Mouse (Mus musculus) heart, postnatal 36 days (tissue): ENCODE data around the gene Klf7. TPM values are rescaled to one million over a fixed set of nuclear protein-coding genes. Genes with fewer than 3 reads are reported as not detected.

Experiments used
- DNase-seq, 2 experiments: peaks; one replicate each; pipeline ENCODE4 v3.0.0; 2021 to 2022
- intact Hi-C: fragments of 180-260 bp; cut with DNase I; formaldehyde crosslinking; loops from one replicate; pipeline ENCODE4 v1.15.1; 2025
- total RNA-seq, 2 experiments: library from RNA; stranded (reverse); gene quantifications; 2 replicates each; pipeline ENCODE4 v1.2.3; 2021

The Klf7 gene
- total RNA-seq, 2 experiments from 2014 or later, result 16.3 to 17.0 TPM

- DNase-seq, result no peak
- intact Hi-C loops, result no loop called here
These were observed 16.0 kb downstream of the Klf7 start for GRCm38 (mm10) chr1:64106127-64106526.

GRCm38 (mm10) chr1:64105181-64105646 lies 16.9 kb downstream of the Klf7 start:
- DNase-seq, result no peak
- intact Hi-C loops, result loop anchor here (2.0 kb wide), 1 partner anchor 14 kb away; no protein-coding TSS in a partner anchor

DNA sequence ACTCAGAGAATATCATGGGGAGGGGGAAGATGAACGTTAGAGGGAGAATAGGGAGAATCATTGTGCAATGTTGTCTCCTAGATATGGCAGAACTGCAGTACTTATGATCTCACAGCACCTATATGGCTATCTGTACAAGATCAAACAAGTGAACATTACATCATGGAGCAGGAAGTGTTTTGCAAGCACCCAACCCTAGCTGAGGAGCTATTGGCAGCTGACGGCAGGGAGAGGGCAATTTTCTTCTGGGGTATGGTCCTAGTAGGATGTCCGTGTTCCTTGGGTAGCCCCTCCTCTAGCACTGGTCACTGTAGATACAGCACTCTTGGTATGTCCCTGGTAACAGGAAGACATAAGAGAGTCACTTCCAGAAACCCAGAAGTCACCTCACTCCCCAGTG lies 17.4 kb downstream of the Klf7 start:
- intact Hi-C loops, result loop anchor here (2.0 kb wide), 1 partner anchor 14 kb away; no protein-coding TSS in a partner anchor
- no peak for DNase-seq

- no peak for DNase-seq
- intact Hi-C loops, result no loop called here
These were observed 20.8 kb downstream of the Klf7 start for GRCm38 (mm10) chr1:64101331-64101730.

DNA sequence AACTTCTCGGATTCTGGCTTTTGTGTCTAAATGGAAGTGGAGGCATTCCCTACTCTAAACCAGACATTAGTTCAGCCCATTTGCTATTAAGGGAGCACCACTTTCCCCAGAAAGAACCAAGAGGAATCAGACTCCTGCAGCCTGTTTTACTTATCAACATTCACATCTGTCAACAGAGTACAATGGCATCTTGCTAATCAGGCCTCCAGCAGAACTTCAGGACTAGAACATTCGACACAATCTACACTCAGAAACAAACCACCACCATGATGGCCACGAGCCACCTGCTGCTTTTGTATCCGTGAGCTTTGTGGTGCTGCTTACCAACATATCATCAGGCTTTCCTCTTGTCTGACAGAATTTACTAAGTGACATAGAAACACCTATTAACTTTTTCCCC lies 23.3 kb downstream of the Klf7 start:
- intact Hi-C loops, result loop anchor here (2.0 kb wide), 1 partner anchor 20 kb away; no protein-coding TSS in a partner anchor
- no peak for DNase-seq

- intact Hi-C loops, result loop anchor here (2.0 kb wide), 1 partner anchor 21 kb away; no protein-coding TSS in a partner anchor
- DNase-seq, result peak in 1 of 2 experiments; percentile 34
These were observed 24.3 kb downstream of the Klf7 start for GRCm38 (mm10) chr1:64097640-64098287.

- no peak for DNase-seq
- intact Hi-C loops, result no loop called here
These were observed 29.1 kb downstream of the Klf7 start for GRCm38 (mm10) chr1:64093018-64093417.

- no peak for DNase-seq
- intact Hi-C loops, result loop anchor here (2.0 kb wide), 1 partner anchor 13 kb away; no protein-coding TSS in a partner anchor
These were observed 30.5 kb downstream of the Klf7 start for GRCm38 (mm10) chr1:64091591-64091990.

DNA sequence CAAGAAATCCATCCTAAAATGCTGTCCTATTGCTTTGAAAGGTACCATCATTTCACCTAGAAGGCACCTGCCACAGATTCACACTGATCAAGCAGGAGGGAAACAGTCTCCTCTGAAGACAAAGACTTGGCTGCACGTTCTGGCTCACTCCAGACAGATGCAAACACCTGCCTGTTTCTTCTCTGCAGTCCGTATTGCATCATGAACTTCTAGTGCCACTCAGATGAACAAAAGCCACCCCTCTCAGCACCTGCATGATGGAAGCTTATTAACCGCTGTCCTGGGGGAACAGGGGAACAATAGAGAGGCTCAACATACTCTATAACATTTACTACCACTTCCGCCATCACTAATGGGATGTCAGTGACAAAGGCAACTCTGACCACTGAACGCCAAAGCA lies 31.5 kb downstream of the Klf7 start:
- intact Hi-C loops, result loop anchor here (2.0 kb wide), 1 partner anchor 14 kb away; no protein-coding TSS in a partner anchor

DNA sequence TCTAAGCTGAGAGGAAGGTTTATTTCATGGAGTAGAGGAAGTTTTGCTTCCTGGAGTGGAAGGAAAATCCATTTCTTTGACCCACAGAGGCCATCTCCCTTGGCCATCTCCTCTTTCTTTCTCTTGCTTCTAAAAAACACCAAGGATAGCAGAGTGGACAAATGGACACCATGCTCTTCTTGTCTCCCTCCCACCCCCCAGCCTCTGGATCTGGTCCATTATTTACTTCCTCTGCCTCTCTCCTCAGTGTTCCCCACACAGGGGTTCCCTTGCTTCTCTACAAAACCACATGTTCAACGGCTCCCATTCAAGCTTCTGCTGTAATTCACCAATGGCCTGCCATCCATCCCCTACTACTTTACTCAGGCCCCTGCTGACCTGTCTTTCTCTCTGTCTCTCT lies 32.4 kb downstream of the Klf7 start:
- intact Hi-C loops, result loop anchor here (2.0 kb wide), 3 partner anchors 15 to 71 kb away; no protein-coding TSS in a partner anchor

More for the DNA sequence above, 31.5 kb downstream of the Klf7 start:
- no peak for DNase-seq

GRCm38 (mm10) chr1:64088604-64089320 lies 33.3 kb downstream of the Klf7 start:
- peak; percentile 35 to 44 for DNase-seq
- intact Hi-C loops, result loop anchor here (2.0 kb wide), 2 partner anchors 48 to 70 kb away; no protein-coding TSS in a partner anchor

More for the DNA sequence above, 32.4 kb downstream of the Klf7 start:
- no peak for DNase-seq

GRCm38 (mm10) chr1:64087657-64088603 lies 34.2 kb downstream of the Klf7 start:
- intact Hi-C loops, result loop anchor here (2.0 kb wide), 2 partner anchors 47 to 69 kb away; no protein-coding TSS in a partner anchor
- peak; percentile 50 to 64 for DNase-seq

DNA sequence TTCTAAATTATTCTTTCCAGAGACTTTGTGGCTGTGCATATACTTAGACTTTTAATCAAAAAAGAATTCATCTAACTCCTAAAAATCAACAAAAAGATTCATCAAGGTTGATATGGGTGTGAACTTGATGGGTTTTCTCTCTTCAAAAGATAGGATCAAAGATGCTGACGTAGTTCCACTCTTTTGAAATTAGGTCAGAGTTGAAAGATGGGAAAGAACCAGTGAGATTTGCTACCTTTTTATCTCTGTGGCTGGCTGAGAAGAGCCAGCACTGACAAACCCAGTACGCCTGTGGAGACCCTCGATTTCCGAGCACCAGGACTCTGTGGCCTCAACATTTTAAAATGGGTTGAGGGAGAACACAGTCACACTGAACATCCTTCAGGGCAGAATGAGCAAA lies 36.2 kb downstream of the Klf7 start:
- intact Hi-C loops, result no loop called here
- no peak for DNase-seq

DNA sequence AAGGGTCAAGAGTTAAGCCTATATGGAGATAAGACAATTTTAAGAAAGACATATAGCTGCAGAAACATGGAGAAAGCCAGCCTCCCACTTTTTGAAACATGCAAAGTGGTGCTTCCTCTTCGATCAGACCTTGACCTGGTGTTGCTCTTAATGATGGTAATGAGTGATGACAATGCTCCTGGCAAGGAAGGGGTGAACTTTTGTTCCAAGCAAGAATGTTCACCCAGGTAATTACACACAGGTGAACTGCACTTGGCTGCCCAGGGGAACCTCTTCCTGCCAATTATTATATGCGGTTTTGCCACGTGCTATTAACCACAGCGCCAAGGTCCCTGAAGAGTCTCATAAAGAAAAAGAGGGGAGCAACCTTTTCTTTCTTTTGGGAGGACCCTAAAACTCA lies 36.7 kb downstream of the Klf7 start:
- DNase-seq, result no peak
- intact Hi-C loops, result no loop called here

DNA sequence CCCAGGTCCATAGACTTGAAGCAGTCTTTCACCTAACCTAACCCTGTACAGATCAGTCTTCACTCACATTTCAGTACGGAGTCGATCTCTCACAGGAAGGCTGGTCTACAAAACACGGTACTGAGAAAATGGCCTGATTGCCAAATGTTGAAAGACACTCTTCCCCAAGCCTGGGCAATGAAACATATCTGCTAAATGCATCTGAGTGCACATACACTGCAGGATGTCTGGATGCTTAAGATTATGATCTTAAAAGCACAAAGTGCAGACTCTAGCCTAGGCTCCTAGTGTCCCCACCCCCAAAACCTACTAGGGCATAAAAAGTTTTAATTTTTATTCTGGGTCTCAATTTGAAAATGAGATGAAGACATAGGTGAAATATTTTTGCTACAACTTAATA lies 37.4 kb downstream of the Klf7 start:
- intact Hi-C loops, result no loop called here
- DNase-seq, result no peak

GRCm38 (mm10) chr1:64081791-64082190 lies 40.3 kb downstream of the Klf7 start:
- intact Hi-C loops, result no loop called here

GRCm38 (mm10) chr1:64081217-64081616 lies 40.9 kb downstream of the Klf7 start:
- DNase-seq, result no peak
- intact Hi-C loops, result no loop called here

More at GRCm38 (mm10) chr1:64081791-64082190, 40.3 kb downstream of the Klf7 start:
- DNase-seq, result no peak

GRCm38 (mm10) chr1:64080263-64080662 lies 41.8 kb downstream of the Klf7 start:
- intact Hi-C loops, result no loop called here

GRCm38 (mm10) chr1:64078747-64079211 lies 43.3 kb downstream of the Klf7 start:
- intact Hi-C loops, result loop anchor here (1.0 to 2.0 kb wide), 2 partner anchors 38 to 42 kb away; no protein-coding TSS in a partner anchor
- peak; percentile 32 to 52 for DNase-seq

More at GRCm38 (mm10) chr1:64080263-64080662, 41.8 kb downstream of the Klf7 start:
- no peak for DNase-seq
